Mouse (Mus musculus) embryonic facial prominence, embryonic 15.5 days (tissue): ENCODE results near the gene Ano5. TPM values are rescaled to one million over a fixed set of nuclear protein-coding genes. Genes with fewer than 3 reads are reported as not detected.

Source experiments
- ATAC-seq: fragments of 200-750 bp; cut with Nextera tagmentation; 2 replicates; pipeline ENCODE4 v1.8.0; 2017; ENCODE audit warnings: low read depth, moderate TSS enrichment; ENCODE audit not compliant: insufficient number of reproducible peaks, low FRiP score, low TSS enrichment
- H3K27ac ChIP-seq: fragments of 300-500 bp; sonication (generic); replicated peaks from 2 replicates; pipeline ENCODE4 v1.5.1; 2015; ENCODE audit warnings: mild to moderate bottlenecking, inconsistent platforms
- H3K27me3 ChIP-seq: fragments of 300-500 bp; sonication (generic); 2 replicates; pipeline ENCODE4 v1.6.1; 2015; ENCODE audit warnings: inconsistent platforms
- H3K36me3 ChIP-seq: fragments of 300-500 bp; sonication (generic); 2 replicates; pipeline ENCODE4 v1.6.1; 2015; ENCODE audit warnings: mild to moderate bottlenecking, inconsistent platforms
- H3K4me1 ChIP-seq: fragments of 300-500 bp; sonication (generic); 2 replicates; pipeline ENCODE4 v1.6.1; 2015; ENCODE audit warnings: inconsistent platforms
- H3K4me2 ChIP-seq: fragments of 300-500 bp; sonication (generic); replicated peaks from 2 replicates; pipeline ENCODE4 v1.6.1; 2015; ENCODE audit warnings: mild to moderate bottlenecking, inconsistent platforms
- H3K4me3 ChIP-seq: fragments of 300-500 bp; sonication (generic); replicated peaks from 2 replicates; pipeline ENCODE4 v1.5.1; 2015; ENCODE audit warnings: mild to moderate bottlenecking, inconsistent platforms
- H3K9ac ChIP-seq: fragments of 300-500 bp; sonication (generic); 2 replicates; pipeline ENCODE4 v1.6.1; 2015; ENCODE audit warnings: inconsistent platforms
- H3K9me3 ChIP-seq: fragments of 300-500 bp; sonication (generic); replicated peaks from 2 replicates; pipeline ENCODE4 v1.6.1; 2016; ENCODE audit warnings: inconsistent platforms
- WGBS: fragments of 180-500 bp; shearing (Covaris S2); methylation state at CpG from one replicate; pipeline ENCODE4 v1.1.7; 2015; 5-methylcytosine and 5-hydroxymethylcytosine counted together
- polyA plus RNA-seq: library from polyadenylated mRNA; unstranded; fragments of >200 nt; fragmentation: Nextera tagmentation; extraction: Ambion mirVana; gene quantifications from 2 replicates; pipeline ENCODE4 v1.2.1, GENCODE M21; 2015

The Ano5 gene
- polyA plus RNA-seq, 1 experiment from 2014 or later: 0.67 TPM

DNA sequence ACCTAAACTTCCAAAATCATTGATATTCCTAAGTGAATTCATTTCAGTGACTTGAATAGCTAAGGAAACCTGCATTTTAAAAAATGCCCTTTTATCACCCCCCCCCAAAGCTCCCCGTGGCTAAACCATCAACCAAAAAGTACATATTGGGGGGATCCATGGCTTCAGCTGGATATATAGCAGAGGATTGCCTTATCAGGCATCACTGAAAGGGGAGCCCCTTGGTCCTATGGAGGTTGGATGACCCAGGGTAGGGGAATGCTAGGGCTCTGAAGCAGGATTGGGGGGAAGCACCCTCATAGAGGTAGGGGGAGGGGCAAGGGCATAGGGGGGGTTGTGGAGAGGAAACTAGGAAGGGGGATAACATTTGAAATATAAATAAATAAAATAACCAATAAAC is 109.1 kb downstream of the Ano5 start:
- WGBS: 34% methylated on average over 1 of the region's 1 CpGs
- Histone ChIP-seq H3K4me1 (no peaks in the 10 kb centered on the region), H3K9me3 (no peaks in the 10 kb centered on the region), H3K4me2 (no peak overlapping the region), H3K27ac (no peak overlapping the region), H3K27me3 (peaks cover 39% of the 10 kb centered on the region), H3K9ac (no peak overlapping the region), H3K36me3 (no peaks in the 10 kb centered on the region), H3K4me3 (no peak overlapping the region)
- no peak for ATAC-seq

DNA sequence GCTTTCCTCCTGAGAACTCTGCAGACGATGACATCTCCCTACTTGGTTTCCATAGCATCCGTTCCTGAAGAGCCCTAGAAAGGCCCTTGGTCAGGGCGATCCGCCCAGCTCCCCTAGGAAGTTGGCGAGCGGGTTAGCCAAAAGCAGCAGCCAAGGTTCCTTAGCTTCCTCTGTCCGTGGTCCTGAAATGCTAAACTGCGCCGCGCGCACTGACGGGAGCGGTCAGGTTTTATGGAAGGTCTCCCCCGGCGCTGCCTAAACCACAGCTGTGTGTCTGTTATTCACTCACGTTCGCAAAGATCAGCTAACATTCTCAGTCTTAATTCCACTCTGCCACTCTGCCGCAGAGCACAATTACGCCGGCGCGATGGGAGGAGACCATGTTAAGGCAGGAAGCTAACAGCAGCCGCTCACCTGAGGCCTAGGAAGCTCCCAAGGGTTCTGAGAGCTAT is 110.9 kb downstream of the Ano5 start, which contains the start of gene Slc17a6:
Gene Slc17a6 (plus strand): TSS at position 313 of the 452 bp plus-strand sequence.
- Histone ChIP-seq H3K9ac (no peak within 1 kb of the TSS), H3K36me3 (no peaks in the 10 kb centered on the region), H3K27ac (no peak within 1 kb of the TSS), H3K27me3 (peaks cover 57% of the 10 kb centered on the region), H3K4me3 (no peak within 1 kb of the TSS), H3K4me1 (0 out of 2 replicates have a peak, but pooled peaks cover 4% of the 10 kb centered on the region), H3K4me2 (no peak within 1 kb of the TSS), H3K9me3 (no peaks in the 10 kb centered on the region)
- peak; percentile 63; the same call in 1 of the 2 replicates for ATAC-seq
- under 1% methylated on average over 23 of the region's 23 CpGs for WGBS

DNA sequence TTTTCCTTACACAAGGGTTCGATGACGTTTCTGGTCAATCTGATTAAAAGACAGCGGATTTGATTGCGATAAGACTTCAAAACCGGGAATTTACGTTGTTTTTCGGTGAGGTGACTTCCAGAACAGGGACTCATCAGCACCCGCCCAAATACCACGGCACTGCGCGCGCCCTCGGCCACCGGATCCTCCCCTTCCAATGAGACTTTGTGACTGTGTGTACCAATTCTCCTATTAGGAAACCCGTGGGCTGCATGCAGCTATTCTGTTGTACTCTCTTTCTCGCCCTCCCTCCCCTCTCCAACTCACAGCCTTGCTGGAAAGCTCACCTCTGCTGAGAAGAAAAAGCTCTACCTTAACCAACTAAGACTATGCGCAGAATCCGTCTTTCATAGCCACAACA is 111.4 kb downstream of the Ano5 start:
- Histone ChIP-seq H3K36me3 (no peaks in the 10 kb centered on the region), H3K9me3 (no peaks in the 10 kb centered on the region), H3K4me2 (no peak overlapping the region), H3K27me3 (peaks cover 61% of the 10 kb centered on the region), H3K9ac (no peak overlapping the region), H3K4me1 (0 out of 2 replicates have a peak, but pooled peaks cover 4% of the 10 kb centered on the region), H3K27ac (no peak overlapping the region), H3K4me3 (no peak overlapping the region)
- under 1% methylated on average over 18 of the region's 18 CpGs for whole genome bisulfite sequencing
- ATAC-seq: no peak

DNA sequence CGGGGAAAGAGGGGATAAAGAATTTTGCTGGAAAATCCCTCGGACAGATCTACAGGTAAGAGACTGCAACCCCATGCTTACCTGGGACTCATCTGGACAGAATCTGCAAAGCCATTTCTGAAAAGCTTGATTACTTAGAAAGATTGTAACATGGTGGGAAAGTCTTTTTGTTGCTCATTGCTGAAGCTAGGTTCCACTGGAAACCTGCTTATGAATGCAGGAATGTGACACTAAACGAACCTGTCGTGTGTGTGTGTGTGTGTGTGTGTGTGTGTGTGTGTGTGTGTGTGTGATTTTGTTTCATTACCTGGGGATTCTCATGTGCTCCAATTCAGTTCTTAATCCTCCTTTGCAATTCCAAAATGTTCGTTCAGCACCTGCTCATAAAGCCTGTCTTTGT is 111.8 kb downstream of the Ano5 start:
- Histone ChIP-seq H3K36me3 (no peaks in the 10 kb centered on the region), H3K27ac (no peak overlapping the region), H3K4me2 (no peak overlapping the region), H3K4me1 (0 out of 2 replicates have a peak, but pooled peaks cover 4% of the 10 kb centered on the region), H3K27me3 (peaks cover 66% of the 10 kb centered on the region), H3K4me3 (no peak overlapping the region), H3K9me3 (no peaks in the 10 kb centered on the region), H3K9ac (no peak overlapping the region)
- no peak for ATAC-seq
- 1% methylated on average over 5 of the region's 5 CpGs for WGBS

DNA sequence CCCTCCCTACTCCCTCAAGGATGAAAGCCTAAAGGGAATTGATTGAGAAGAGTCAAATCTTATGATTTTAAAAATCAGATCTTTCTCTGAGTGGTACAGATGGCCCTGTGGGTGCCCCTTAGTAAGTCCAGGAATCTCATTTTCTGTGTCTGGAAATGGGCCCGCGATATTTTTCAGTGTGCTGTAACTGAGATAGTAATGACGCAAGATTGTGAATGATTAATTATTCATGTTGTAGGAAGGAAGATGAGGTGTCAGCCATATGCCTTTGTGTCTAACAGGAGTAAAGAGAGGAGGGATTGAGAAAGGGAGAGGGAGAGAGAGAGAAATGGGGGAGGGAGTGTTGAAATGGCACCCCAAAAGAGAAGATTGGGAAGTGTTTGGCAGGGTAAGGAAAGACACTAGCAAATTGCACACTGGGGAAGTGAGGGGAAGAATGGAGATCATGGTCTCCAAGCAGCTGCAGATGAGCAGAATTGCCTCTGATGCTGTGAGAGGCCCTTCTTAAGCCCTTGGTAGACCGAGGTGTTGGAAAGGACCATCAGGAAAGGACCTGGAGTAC is 113.6 kb downstream of the Ano5 start:
- no peak overlapping the region for H3K9ac ChIP-seq
- ATAC-seq: no peak
- no peaks in the 10 kb centered on the region for H3K36me3 ChIP-seq
- no peak overlapping the region for H3K4me2 ChIP-seq
- H3K4me1 ChIP-seq: 0 out of 2 replicates have a peak, but pooled peaks cover 4% of the 10 kb centered on the region
- peaks cover 78% of the 10 kb centered on the region for H3K27me3 ChIP-seq
- no peak overlapping the region for H3K27ac ChIP-seq
- no peaks in the 10 kb centered on the region for H3K9me3 ChIP-seq
- no peak overlapping the region for H3K4me3 ChIP-seq
- WGBS: 3% methylated on average over 4 of the region's 4 CpGs

DNA sequence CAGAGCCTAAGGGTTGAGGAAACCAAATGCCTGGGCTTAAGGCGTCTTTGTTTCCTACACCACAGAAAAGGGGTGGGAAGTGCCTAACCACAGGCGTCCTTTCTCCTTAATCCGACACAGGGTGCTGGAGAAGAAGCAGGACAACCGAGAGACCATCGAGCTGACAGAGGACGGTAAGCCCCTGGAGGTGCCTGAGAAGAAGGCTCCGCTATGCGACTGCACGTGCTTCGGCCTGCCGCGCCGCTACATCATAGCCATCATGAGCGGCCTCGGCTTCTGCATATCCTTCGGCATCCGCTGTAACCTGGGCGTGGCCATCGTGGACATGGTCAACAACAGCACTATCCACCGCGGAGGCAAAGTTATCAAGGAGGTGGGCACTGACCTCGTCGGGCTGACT is 114.3 kb downstream of the Ano5 start:
- 0 out of 2 replicates have a peak, but pooled peaks cover 4% of the 10 kb centered on the region for H3K4me1 ChIP-seq
- no peaks in the 10 kb centered on the region for H3K36me3 ChIP-seq
- no peak overlapping the region for H3K27ac ChIP-seq
- no peak overlapping the region for H3K9ac ChIP-seq
- H3K4me3 ChIP-seq: no peak overlapping the region
- H3K9me3 ChIP-seq: no peaks in the 10 kb centered on the region
- no peak overlapping the region for H3K4me2 ChIP-seq
- 1% methylated on average over 23 of the region's 23 CpGs for WGBS
- no peak for ATAC-seq
- peaks cover 78% of the 10 kb centered on the region for H3K27me3 ChIP-seq

DNA sequence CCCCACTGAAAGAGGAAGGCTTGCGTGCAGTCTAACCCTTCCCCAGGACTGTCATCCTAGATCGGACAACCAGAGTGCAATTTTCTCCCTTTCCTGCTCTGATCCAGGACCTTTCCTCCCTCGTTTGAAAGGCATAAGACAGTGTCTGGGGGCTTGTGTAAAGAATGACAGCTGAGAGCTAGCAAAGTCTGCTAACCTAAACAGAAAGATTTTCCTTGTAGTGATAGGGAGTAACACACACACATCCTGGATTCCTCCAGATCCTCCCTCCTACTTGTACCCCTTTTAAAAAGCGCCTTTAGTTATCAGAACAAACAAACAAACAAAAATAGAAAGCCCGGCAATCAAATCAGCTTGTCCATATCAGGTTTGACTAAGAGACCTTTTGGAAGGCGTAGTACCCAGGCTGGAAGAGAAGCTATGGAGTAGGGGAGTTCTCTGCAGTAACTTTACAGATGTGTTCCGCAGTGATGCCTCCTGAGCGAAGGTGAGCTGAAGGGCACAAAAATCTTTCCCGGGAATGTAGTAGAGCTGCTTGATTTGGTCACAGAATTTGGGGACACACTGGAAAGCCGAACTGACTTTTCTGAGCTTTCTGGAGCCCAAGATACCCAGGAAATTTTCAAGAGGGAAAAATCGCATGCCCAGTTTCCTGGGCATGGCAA is 114.9 kb downstream of the Ano5 start:
- no peak for ATAC-seq
- no peak overlapping the region for H3K9ac ChIP-seq
- 5% methylated on average over 11 of the region's 11 CpGs for WGBS
- H3K27ac ChIP-seq: no peak overlapping the region
- 0 out of 2 replicates have a peak, but pooled peaks cover 4% of the 10 kb centered on the region for H3K4me1 ChIP-seq
- peaks cover 79% of the 10 kb centered on the region for H3K27me3 ChIP-seq
- no peaks in the 10 kb centered on the region for H3K9me3 ChIP-seq
- no peaks in the 10 kb centered on the region for H3K36me3 ChIP-seq
- H3K4me3 ChIP-seq: no peak overlapping the region
- H3K4me2 ChIP-seq: no peak overlapping the region

DNA sequence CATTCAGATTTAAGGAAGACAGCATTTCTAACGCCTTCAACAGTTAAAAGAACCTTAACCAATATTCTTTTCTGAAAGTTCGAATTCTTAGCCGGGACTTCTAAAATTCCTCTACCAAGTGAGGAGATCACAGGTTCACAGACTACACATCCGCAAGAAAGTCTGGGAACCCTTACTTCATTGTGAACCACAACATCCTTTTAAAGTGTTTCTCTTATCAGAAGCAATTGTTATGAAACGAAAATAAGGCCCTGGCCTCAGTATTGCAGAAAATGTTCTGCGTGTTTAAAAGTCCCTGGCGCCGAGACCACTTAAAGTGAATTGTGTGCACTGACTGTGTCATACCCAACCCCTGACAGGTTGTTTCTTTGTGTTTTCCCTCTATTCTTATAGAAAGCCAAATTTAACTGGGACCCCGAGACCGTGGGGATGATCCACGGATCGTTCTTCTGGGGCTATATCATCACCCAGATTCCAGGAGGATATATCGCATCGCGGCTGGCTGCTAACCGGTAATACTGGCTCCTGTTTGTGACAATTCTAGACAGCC is 115.7 kb downstream of the Ano5 start:
- Histone ChIP-seq H3K9me3 (no peaks in the 10 kb centered on the region), H3K4me3 (no peak overlapping the region), H3K9ac (no peak overlapping the region), H3K36me3 (no peaks in the 10 kb centered on the region), H3K4me1 (0 out of 2 replicates have a peak, but pooled peaks cover 4% of the 10 kb centered on the region), H3K4me2 (no peak overlapping the region), H3K27ac (no peak overlapping the region), H3K27me3 (peaks cover 79% of the 10 kb centered on the region)
- ATAC-seq: no peak
- WGBS: 3% methylated on average over 16 of the region's 16 CpGs

DNA sequence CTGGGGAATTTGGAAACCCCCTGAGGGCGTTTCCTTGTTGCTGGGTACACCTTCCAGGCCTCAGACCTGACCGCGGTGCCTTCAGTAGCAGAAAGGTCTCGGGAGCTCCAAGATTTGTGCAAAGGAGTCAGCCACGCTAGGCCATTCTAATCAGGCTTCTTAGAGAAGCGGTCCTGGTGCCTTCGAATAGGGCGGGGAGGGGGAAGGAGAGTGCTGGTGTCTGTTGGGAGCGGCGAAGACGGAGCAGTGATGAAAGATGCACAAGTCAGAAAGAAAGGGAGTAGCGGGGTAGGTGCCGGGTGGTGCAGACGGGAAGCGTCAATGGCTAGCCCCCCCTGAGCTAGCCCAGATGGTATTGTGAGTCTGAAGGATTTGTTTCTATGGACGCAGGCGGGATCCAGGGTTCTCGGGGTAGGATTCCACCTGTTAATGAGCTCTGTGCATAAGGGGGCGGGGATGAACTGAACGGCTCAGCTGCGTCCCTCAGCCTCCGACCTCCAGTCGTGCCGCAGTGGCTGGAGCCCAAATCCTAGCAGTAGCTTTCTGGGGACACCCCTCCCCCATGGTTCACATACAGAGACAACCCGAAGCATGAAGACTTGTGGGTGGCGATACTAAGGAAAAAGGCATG is 116.3 kb downstream of the Ano5 start:
- Histone ChIP-seq H3K4me2 (no peak overlapping the region), H3K4me3 (no peak overlapping the region)

DNA sequence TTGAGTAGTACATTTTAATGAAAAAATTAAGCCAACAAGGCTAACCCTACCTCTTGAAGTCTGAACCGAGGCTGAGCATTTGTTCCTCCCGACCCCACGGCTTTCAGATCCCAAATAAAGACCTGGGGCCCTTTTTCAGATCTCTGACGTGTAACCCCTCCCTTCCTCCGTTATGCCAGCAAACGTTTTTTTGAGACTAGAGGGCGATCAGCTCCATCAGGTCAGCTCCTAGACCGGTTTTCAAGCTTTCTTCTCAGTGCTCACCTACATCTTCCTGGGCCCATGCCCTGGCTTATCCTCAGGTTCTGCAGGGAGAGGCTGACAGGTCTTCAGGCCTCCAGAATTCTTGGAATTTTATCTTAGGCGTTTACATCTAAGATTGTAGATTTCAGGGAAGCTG is 116.8 kb downstream of the Ano5 start:
- H3K4me1 ChIP-seq: 0 out of 2 replicates have a peak, but pooled peaks cover 4% of the 10 kb centered on the region
- no peaks in the 10 kb centered on the region for H3K36me3 ChIP-seq
- ATAC-seq: no peak
- 3% methylated on average over 9 of the region's 9 CpGs for WGBS
- no peak overlapping the region for H3K4me2 ChIP-seq
- H3K27ac ChIP-seq: no peak overlapping the region
- H3K27me3 ChIP-seq: peaks cover 72% of the 10 kb centered on the region
- no peak overlapping the region for H3K4me3 ChIP-seq
- H3K9ac ChIP-seq: no peak overlapping the region
- H3K9me3 ChIP-seq: no peaks in the 10 kb centered on the region

More for the DNA sequence above, 116.3 kb downstream of the Ano5 start:
- ATAC-seq: peak; percentile 51; the same call in 1 of the 2 replicates
- Histone ChIP-seq H3K9ac (no peak overlapping the region), H3K27ac (no peak overlapping the region), H3K9me3 (no peaks in the 10 kb centered on the region), H3K36me3 (no peaks in the 10 kb centered on the region), H3K27me3 (peaks cover 73% of the 10 kb centered on the region), H3K4me1 (0 out of 2 replicates have a peak, but pooled peaks cover 4% of the 10 kb centered on the region)
- 2% methylated on average over 26 of the region's 26 CpGs for WGBS

DNA sequence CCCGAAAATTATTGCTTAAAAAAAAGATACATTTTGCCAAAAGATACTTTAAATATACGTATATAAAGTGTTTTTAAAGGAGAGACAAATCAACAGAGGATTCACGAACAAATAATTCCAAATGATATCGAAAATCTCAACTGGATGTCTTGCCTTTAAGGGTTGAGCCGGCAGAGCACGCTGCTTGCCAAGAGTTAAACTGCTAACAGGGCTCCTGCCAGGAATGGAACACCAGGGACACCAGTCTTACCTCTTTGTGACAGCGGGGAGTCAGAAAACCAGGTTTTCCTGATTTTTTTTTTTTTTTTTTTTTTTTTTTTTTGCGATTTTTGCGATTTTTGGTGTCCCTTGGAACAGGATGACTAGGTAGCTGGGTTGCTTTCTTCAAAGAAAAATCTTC is 117.5 kb downstream of the Ano5 start:
- no peaks in the 10 kb centered on the region for H3K9me3 ChIP-seq
- H3K27me3 ChIP-seq: peaks cover 75% of the 10 kb centered on the region
- ATAC-seq: no peak
- no peak overlapping the region for H3K4me3 ChIP-seq
- H3K9ac ChIP-seq: no peak overlapping the region
- no peak overlapping the region for H3K27ac ChIP-seq
- no peak overlapping the region for H3K4me2 ChIP-seq
- H3K36me3 ChIP-seq: no peaks in the 10 kb centered on the region
- WGBS: 4% methylated on average over 9 of the region's 9 CpGs
- H3K4me1 ChIP-seq: 0 out of 2 replicates have a peak, but pooled peaks cover 4% of the 10 kb centered on the region
